Mouse (Mus musculus): ENCODE measurements at regions not wholly inside any gene's neighbourhood (a gene's known extent, or its start where the extent isn't known, plus 50 kb on each side); places are given as distances from the start of the nearest gene placed in this dataset.
A peak's percentile ranks its signal among the peaks of the same experiment; 100 is the strongest.
"Not testable (repeated sequence)": the region's sequence is repeated elsewhere in the genome, so short reads cannot be mapped to it uniquely, and the experiment has no call there.

- no peaks in the 10 kb centered on the region for H3K27me3 ChIP-seq
- no peaks in the 10 kb centered on the region for H3K4me1 ChIP-seq (replicated peaks)
- no peak overlapping the region for H3K9ac ChIP-seq
- 46% methylated on average over 1 of the region's 1 CpGs for WGBS (ENCODE audit: insufficient replicate concordance)
- no peaks in the 10 kb centered on the region; the same call in 1 of the 2 replicates for H3K9me3 ChIP-seq (replicated peaks)
- H3K4me3 ChIP-seq (replicated peaks), result no peak overlapping the region
- ATAC-seq (ENCODE audit: insufficient read depth), result no peak
- no peaks in the 10 kb centered on the region for H3K36me3 ChIP-seq (replicated peaks)
- H3K4me2 ChIP-seq, result no peak overlapping the region
- H3K27ac ChIP-seq (replicated peaks), result no peak overlapping the region
Measured at GRCm38 (mm10) chr3:22681999-22682648, 605.7 kb downstream of the Tbl1xr1 start.

- H3K36me3 ChIP-seq (replicated peaks), result no peaks in the 10 kb centered on the region
- H3K4me1 ChIP-seq (replicated peaks), result no peaks in the 10 kb centered on the region
- peak; percentile 42; the same call in 1 of the 2 replicates for ATAC-seq (ENCODE audit: insufficient read depth)
- H3K27ac ChIP-seq (replicated peaks), result no peak overlapping the region
- no peak overlapping the region for H3K9ac ChIP-seq
- H3K27me3 ChIP-seq, result no peaks in the 10 kb centered on the region
- no peak overlapping the region for H3K4me3 ChIP-seq (replicated peaks)
- no peak overlapping the region for H3K4me2 ChIP-seq
- peaks cover 7% of the 10 kb centered on the region; the same call in 1 of the 2 replicates for H3K9me3 ChIP-seq (replicated peaks)
Measured at GRCm38 (mm10) chr3:22699317-22699716, 622.9 kb downstream of the Tbl1xr1 start.

GRCm38 (mm10) chr3:22701486-22701885, 625.0 kb downstream of the Tbl1xr1 start:
- ATAC-seq (ENCODE audit: insufficient read depth); H3K9me3 ChIP-seq (replicated peaks); H3K36me3 ChIP-seq (replicated peaks); H3K4me1 ChIP-seq (replicated peaks); H3K4me3 ChIP-seq (replicated peaks); H3K4me2 ChIP-seq; H3K27ac ChIP-seq (replicated peaks); H3K9ac ChIP-seq; H3K27me3 ChIP-seq: not testable (repeated sequence)
- 79% methylated on average over 5 of the region's 5 CpGs for WGBS (ENCODE audit: insufficient replicate concordance)

GRCm38 (mm10) chr3:22705673-22706072, 629.2 kb downstream of the Tbl1xr1 start:
- no peak for ATAC-seq (ENCODE audit: insufficient read depth)
- H3K9me3 ChIP-seq (replicated peaks), result peaks cover 7% of the 10 kb centered on the region; the same call in 1 of the 2 replicates
- 67% methylated on average over 13 of the region's 17 CpGs for WGBS (ENCODE audit: insufficient replicate concordance)

GRCm38 (mm10) chr3:22745026-22745425, 668.6 kb downstream of the Tbl1xr1 start:
- no peak for ATAC-seq (ENCODE audit: insufficient read depth)
- no peaks in the 10 kb centered on the region for H3K36me3 ChIP-seq (replicated peaks)
- no peak overlapping the region for H3K4me3 ChIP-seq (replicated peaks)
- H3K9ac ChIP-seq, result no peak overlapping the region
- no peaks in the 10 kb centered on the region for H3K4me1 ChIP-seq (replicated peaks)
- H3K27ac ChIP-seq (replicated peaks), result no peak overlapping the region
- no peaks in the 10 kb centered on the region for H3K9me3 ChIP-seq (replicated peaks)
- H3K4me2 ChIP-seq, result no peak overlapping the region
- no peaks in the 10 kb centered on the region for H3K27me3 ChIP-seq

More at GRCm38 (mm10) chr3:22705673-22706072, 629.2 kb downstream of the Tbl1xr1 start:
- Histone ChIP-seq H3K4me1 (replicated peaks) (no peaks in the 10 kb centered on the region), H3K4me2 (no peak overlapping the region), H3K27me3 (no peaks in the 10 kb centered on the region), H3K27ac (replicated peaks) (no peak overlapping the region), H3K9ac (no peak overlapping the region), H3K4me3 (replicated peaks) (no peak overlapping the region), H3K36me3 (replicated peaks) (no peaks in the 10 kb centered on the region)
